Comparison of ENCODE assay signal across 21 mouse cellular contexts in the genomic region with DNA sequence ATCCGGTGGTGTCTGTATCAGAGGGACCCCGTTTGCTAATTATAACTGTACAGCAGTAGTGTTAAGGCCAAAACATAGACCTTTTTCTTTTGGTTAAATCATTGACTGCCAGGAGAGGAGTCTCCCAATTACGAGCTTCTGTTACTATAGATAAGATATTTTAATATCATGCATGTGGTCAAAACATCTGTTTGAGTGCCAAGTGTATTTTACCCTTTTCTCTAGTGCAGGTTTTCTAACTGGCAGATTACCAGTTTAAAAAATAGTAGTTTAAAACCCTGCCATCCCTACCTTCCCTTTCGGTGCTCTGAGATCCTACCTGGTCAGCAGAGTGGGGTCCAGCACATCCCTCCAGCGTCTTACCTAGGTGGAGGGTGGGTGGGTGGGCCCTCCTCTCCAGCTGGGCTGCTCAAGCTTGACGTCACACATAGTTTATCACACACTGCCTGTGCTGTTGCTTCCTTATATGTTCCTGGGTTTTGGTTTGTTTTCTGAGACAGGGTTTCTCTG. TPM values are rescaled to one million over a fixed set of nuclear protein-coding genes. Genes with fewer than 3 reads are reported as not detected.
DNase-seq lines count a peak whose midpoint lies in the region; ATAC-seq and TF ChIP-seq lines count a peak whose summit lies in the region.
"Had no signal": no experiment of that assay in that cellular context is flagged by ENCODE, and none has a peak within 500 bp of the region (broad histone marks: within the 10 kb centered on the region; RNA-seq: fewer than 3 reads in every experiment).

No protein-coding gene starts in this region.

- DNase-seq in 416B (ENCODE audit: low read depth), result peak; percentile 25
- DNase-seq in cerebellum, adult 9-11 months, result no peak
- DNase-seq in layer of hippocampus, adult 9-11 months, result no peak
- DNase-seq in hindbrain, embryonic 11.5 days (ENCODE audit: low spot score), result no peak
- DNase-seq: adrenal gland, adult 8-10 months; B cell, adult 2 months; cerebellum, adult 8-10 months; forebrain, postnatal 0 days; heart, postnatal 10 days; kidney, adult 2 months; kidney, postnatal 10 days; lung, postnatal 14 days; right cerebral cortex, postnatal 25 days; thymus, postnatal 36 days had no signal

- peaks cover 13% of the 10 kb centered on the region for H3K4me1 ChIP-seq in bone marrow, adult 2 months (ENCODE audit: control insufficient read depth, insufficient read depth, low read length)
- peaks cover 88% of the 10 kb centered on the region for H3K4me1 ChIP-seq in erythroblast, embryonic 14.5 days (ENCODE audit: control insufficient read depth)
- peaks cover 88% of the 10 kb centered on the region for H3K4me1 ChIP-seq in liver, embryonic 15.5 days (replicated peaks)
- H3K4me1 ChIP-seq in hindbrain, embryonic 11.5 days (replicated peaks; ENCODE audit: control insufficient read depth, insufficient read depth, low read length), result 0 out of 2 replicates have a peak, but pooled peaks cover 2% of the 10 kb centered on the region

- H3K36me3 ChIP-seq in erythroblast, embryonic 14.5 days (ENCODE audit: control insufficient read depth), result peaks cover 82% of the 10 kb centered on the region
- H3K36me3 ChIP-seq in liver, embryonic 15.5 days (replicated peaks), result peaks cover 6% of the 10 kb centered on the region; the same call in 1 of the 2 replicates
- no peaks in the 10 kb centered on the region; the same call in 1 of the 2 replicates for H3K36me3 ChIP-seq in hindbrain, embryonic 11.5 days (ENCODE audit: control insufficient read depth, insufficient read depth, low read length)
- H3K36me3 ChIP-seq: embryonic facial prominence, embryonic 12.5 days had no signal

- peak overlapping the region; percentile 26 for H3K9ac ChIP-seq in liver, embryonic 15.5 days
- no peak overlapping the region for H3K9ac ChIP-seq in hindbrain, embryonic 11.5 days (ENCODE audit: low read depth, low read length)
- H3K9ac ChIP-seq: embryonic facial prominence, embryonic 12.5 days; forebrain, postnatal 0 days; hindbrain, embryonic 12.5 days; limb, embryonic 15.5 days had no signal

- H3K27ac ChIP-seq in bone marrow, adult 2 months (ENCODE audit: control insufficient read depth, insufficient read depth, low read depth, low read length, poor library complexity), result peak overlapping the region; percentile 82
- H3K27ac ChIP-seq in liver, embryonic 15.5 days (replicated peaks), result peak overlapping the region; percentile 93
- no peak overlapping the region for H3K27ac ChIP-seq in hindbrain, embryonic 11.5 days (ENCODE audit: low read depth, low read length)
- H3K27ac ChIP-seq: embryonic facial prominence, embryonic 12.5 days; hindbrain, embryonic 12.5 days; limb, embryonic 15.5 days had no signal

- 29% methylated on average over 6 of the region's 6 CpGs for WGBS in bone marrow, adult 2 months
- 22% methylated on average over 6 of the region's 6 CpGs for WGBS in liver, embryonic 15.5 days (ENCODE audit: insufficient replicate concordance)
- WGBS in hindbrain, embryonic 11.5 days, result 95% methylated on average over 6 of the region's 6 CpGs

- peak overlapping the region; percentile 60 for H3K4me2 ChIP-seq in liver, embryonic 15.5 days
- H3K4me2 ChIP-seq in hindbrain, embryonic 11.5 days (replicated peaks; ENCODE audit: low read depth, low read length), result no peak overlapping the region
- H3K4me2 ChIP-seq: embryonic facial prominence, embryonic 12.5 days; heart, embryonic 11.5 days; hindbrain, embryonic 12.5 days; limb, embryonic 15.5 days had no signal

- H3K27me3 ChIP-seq in erythroblast, embryonic 14.5 days (ENCODE audit: control insufficient read depth), result no peaks in the 10 kb centered on the region
- no peaks in the 10 kb centered on the region for H3K27me3 ChIP-seq in liver, embryonic 15.5 days
- no peaks in the 10 kb centered on the region for H3K27me3 ChIP-seq in hindbrain, embryonic 11.5 days (ENCODE audit: control insufficient read depth, insufficient read depth, low read length)
- H3K27me3 ChIP-seq: embryonic facial prominence, embryonic 12.5 days; hindbrain, embryonic 12.5 days; limb, embryonic 15.5 days had no signal

- ATAC-seq in liver, embryonic 15.5 days (ENCODE audit: insufficient read depth), result peak; percentile 91
- no peak for ATAC-seq in hindbrain, embryonic 11.5 days (ENCODE audit: low FRiP score)
- ATAC-seq: forebrain, postnatal 0 days had no signal

- no peak for TF ChIP-seq POLR2A in bone marrow, adult 2 months (IDR thresholded peaks at IDR 0.05; ENCODE audit: borderline replicate concordance, control insufficient read depth, low read depth, low read length)

- no peak for TF ChIP-seq CTCF in bone marrow, adult 2 months (IDR thresholded peaks at IDR 0.05; ENCODE audit: control insufficient read depth, insufficient read depth, low read length)

- H3K4me3 ChIP-seq in bone marrow, adult 2 months (replicated peaks; ENCODE audit: control insufficient read depth, low read depth, low read length), result no peak overlapping the region
- peak overlapping the region; percentile 60 for H3K4me3 ChIP-seq in erythroblast, embryonic 14.5 days (replicated peaks)
- H3K4me3 ChIP-seq in liver, embryonic 15.5 days (replicated peaks), result peak overlapping the region; percentile 25
- no peak overlapping the region for H3K4me3 ChIP-seq in hindbrain, embryonic 11.5 days (ENCODE audit: low read depth, low read length)
- H3K4me3 ChIP-seq: embryonic facial prominence, embryonic 12.5 days; hindbrain, embryonic 12.5 days; limb, embryonic 15.5 days had no signal

- no peaks in the 10 kb centered on the region for H3K9me3 ChIP-seq in erythroblast, embryonic 14.5 days (ENCODE audit: control insufficient read depth, low read length)
- no peaks in the 10 kb centered on the region for H3K9me3 ChIP-seq in liver, embryonic 15.5 days (replicated peaks)
- 0 out of 2 replicates have a peak, but pooled peaks cover 2% of the 10 kb centered on the region for H3K9me3 ChIP-seq in hindbrain, embryonic 11.5 days (ENCODE audit: control insufficient read depth, low read length)
- H3K9me3 ChIP-seq: embryonic facial prominence, embryonic 12.5 days; limb, embryonic 15.5 days had no signal

RNA-seq across cellular contexts. Expression of a gene that starts 14.0 kb away (rescaled TPM):
- polyA plus RNA-seq in bone marrow, adult 2 months (2011; ENCODE audit: insufficient read depth, insufficient read length, low replicate concordance, missing spikeins), result 7.9 and 9.2 TPM in 2 replicates
- 6.2 and 6.5 TPM in 2 replicates for polyA plus RNA-seq in erythroblast, embryonic 14.5 days (2012)
- 17.9 and 18.3 TPM in 2 replicates for polyA plus RNA-seq in liver, embryonic 15.5 days (2015; fragmentation: Nextera tagmentation; extraction: Ambion mirVana)
- polyA plus RNA-seq in hindbrain, embryonic 11.5 days (2014; fragmentation: Nextera tagmentation; extraction: Ambion mirVana), result 21.9 and 24.8 TPM in 2 replicates

RNA-seq across cellular contexts. Expression of a gene that starts 22.2 kb away (rescaled TPM):
- 23.6 and 31.2 TPM in 2 replicates for polyA plus RNA-seq in bone marrow, adult 2 months (2011; ENCODE audit: insufficient read depth, insufficient read length, low replicate concordance, missing spikeins)
- 10.7 and 11.2 TPM in 2 replicates for polyA plus RNA-seq in erythroblast, embryonic 14.5 days (2012)
- polyA plus RNA-seq in liver, embryonic 15.5 days (2015; fragmentation: Nextera tagmentation; extraction: Ambion mirVana), result 18.1 and 20.7 TPM in 2 replicates
- 35.5 and 35.7 TPM in 2 replicates for polyA plus RNA-seq in hindbrain, embryonic 11.5 days (2014; fragmentation: Nextera tagmentation; extraction: Ambion mirVana)

RNA-seq across cellular contexts. Expression of a gene that starts 52.0 kb away (rescaled TPM):
- polyA plus RNA-seq in bone marrow, adult 2 months (2011; ENCODE audit: insufficient read depth, insufficient read length, low replicate concordance, missing spikeins), result 2.1 TPM in 1 of 2 replicates, not detected in the other
- polyA plus RNA-seq in erythroblast, embryonic 14.5 days (2012), result not detected in 2 replicates
- polyA plus RNA-seq in liver, embryonic 15.5 days (2015; fragmentation: Nextera tagmentation; extraction: Ambion mirVana), result 1.2 and 1.4 TPM in 2 replicates
- polyA plus RNA-seq in hindbrain, embryonic 11.5 days (2014; fragmentation: Nextera tagmentation; extraction: Ambion mirVana), result 6.3 and 6.8 TPM in 2 replicates

Comparison
In these comparisons a context has a peak if more than half of its experiments do, and no peak if none do; other contexts are left out.
1. H3K4me3 ChIP-seq: peak in erythroblast, embryonic 14.5 days (single experiment) and liver, embryonic 15.5 days (single experiment); none in bone marrow, adult 2 months (single experiment) and hindbrain, embryonic 11.5 days (single experiment).